Mouse (Mus musculus) adrenal gland, postnatal 36 days (tissue): ENCODE measurements around the gene Thap3. TPM values are rescaled to one million over a fixed set of nuclear protein-coding genes. Genes with fewer than 3 reads are reported as not detected.
"Not testable (repeated sequence)": the region's sequence is repeated elsewhere in the genome, so short reads cannot be mapped to it uniquely, and the experiment has no call there.

Source experiments
- DNase-seq, 2 experiments: peaks; one replicate each; pipeline ENCODE4 v3.0.0; 2021; ENCODE audit warnings: mixed read lengths in 1 of 2
- long read RNA-seq, 2 experiments: library from polyadenylated mRNA; stranded (forward); transcript quantifications; one replicate each; pipeline ENCODE4 v2.0.0; 2021; ENCODE audit warnings: borderline sequencing depth in 2 of 2
- total RNA-seq, 2 experiments: library from RNA; stranded (reverse); gene quantifications; 2 replicates each; pipeline ENCODE4 v1.2.3; 2021

Thap3 gene
- 10 to 100 TPM; 19.5 to 20.5 TPM for total RNA-seq
- long read RNA-seq, experiment 1, transcript Thap3-201 (4 exons, 1,124 nt) = major isoform, 34 of 39 reads
- long read RNA-seq, experiment 1, partial matches to known transcripts = 1 of 39 reads
- long read RNA-seq, experiment 1, other reads (novel, unspliced or antisense) = 1 of 39 reads
- long read RNA-seq, experiment 2, transcript Thap3-201 (4 exons, 1,124 nt) = major isoform, 12 of 16 reads
- long read RNA-seq, experiment 2, partial matches to known transcripts = 0 of 16 reads
- long read RNA-seq, experiment 2, other reads (novel, unspliced or antisense) = 3 of 16 reads

DNA sequence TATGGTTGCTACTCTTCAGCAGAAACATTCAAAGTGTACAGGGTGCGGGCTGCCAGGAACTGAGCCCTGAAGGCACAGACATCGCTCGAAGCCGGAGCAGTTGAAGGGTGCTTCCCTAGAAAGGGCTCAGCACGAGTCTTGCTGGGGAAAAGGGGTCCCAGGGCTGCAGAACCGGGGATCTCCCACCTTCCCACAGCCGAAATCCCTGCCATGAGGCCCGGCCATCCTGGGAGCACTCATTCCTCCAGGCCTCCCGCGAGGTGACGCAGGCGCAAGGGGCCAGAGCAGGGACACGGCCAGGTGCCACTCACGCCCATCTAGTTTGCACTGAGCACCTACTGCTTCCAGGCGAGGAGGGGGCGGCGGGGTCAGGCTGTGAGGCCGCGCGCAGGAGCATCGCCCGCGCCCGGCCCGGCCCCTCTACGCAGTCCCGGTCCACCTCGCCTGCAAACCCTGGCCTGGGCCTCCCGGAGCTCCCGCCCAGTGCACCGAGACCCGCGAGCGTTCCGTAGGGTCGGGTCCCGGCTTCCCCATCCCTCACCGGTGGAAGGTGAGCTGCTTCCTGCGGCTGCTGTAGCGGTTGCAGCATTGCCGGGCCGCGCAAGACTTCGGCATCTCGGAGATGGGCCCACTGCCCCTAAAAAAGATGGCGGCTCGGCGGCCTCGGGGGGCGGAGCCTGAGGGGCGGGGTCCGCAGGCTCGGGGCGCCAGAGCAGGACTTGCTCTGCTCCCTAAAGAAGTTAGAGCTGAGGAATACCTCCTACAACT, at the start of gene Thap3:
TSS of gene Thap3 (minus strand) at position 656 of the 768 bp plus-strand sequence.
- peak; percentile 91 to 94 for DNase-seq

DNA sequence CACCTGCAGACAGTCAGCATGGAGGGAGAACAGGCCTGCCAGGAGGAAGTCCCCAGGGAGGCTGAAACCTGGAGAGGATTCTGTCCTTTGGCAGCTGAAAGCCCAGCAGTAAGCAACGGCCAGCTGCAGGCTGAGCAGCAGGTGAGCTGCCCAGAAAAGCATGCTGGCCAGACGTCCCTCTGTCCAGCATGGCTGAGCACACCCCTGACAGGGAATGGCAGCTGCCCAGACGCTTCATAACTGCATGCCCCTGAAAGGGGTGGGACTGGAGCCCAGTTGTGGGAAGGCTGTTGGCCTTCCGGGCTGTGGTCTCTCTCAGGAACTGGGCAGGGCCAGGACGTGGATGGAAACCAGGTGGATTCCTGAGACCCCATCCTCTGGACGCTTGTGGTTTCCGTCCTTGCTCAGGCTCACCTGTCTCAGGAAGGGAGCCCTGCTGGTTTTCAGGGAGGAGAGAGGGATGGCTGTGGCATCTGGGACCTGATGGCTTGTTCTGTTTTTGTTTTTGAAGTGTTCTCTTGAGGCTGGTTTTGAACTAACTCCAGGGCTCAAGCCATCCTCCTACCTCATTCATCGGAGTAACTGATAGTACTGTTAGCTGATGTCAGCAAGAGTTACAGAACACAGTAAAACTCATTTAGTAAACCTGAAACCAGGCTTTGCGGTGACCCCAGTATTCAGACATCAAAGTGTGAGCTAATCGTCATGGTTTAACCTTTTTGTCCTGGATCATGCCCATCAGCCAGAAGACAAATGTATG, 49.6 kb upstream of the Thap3 start, which contains the start of gene Tas1r1:
TSS of gene Tas1r1 (minus strand) at position 344 of the 760 bp plus-strand sequence.
- DNase-seq = no peak

GRCm38 (mm10) chr4:152036464-152036863, 47.7 kb upstream of the Thap3 start:
- DNase-seq = not testable (repeated sequence)

GRCm38 (mm10) chr4:152032922-152033321, 44.1 kb upstream of the Thap3 start:
- no peak for DNase-seq

DNA sequence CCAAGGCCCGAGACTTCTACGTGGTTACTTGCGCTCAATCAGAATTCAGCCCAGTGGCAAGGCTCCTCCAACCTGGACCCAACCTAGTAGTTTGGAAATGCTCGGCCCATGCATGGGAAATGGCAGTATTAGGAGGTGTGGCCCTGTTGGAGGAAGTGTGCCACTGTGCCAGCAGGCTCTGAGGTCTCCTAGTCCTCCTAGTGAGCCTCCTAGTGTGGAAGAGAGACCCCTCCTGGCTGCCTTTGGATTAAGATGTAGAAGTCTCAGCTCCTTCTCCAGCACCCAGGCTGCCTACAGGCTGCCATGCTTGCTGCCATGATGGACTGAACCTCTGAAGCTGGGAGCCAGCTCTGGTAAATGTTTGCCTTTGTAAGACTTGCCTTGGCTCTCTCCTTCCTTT, 41.2 kb upstream of the Thap3 start:
- no peak for DNase-seq

- DNase-seq = peak; percentile 25 to 52
Observed at GRCm38 (mm10) chr4:152029087-152029486, 40.3 kb upstream of the Thap3 start.

- no peak for DNase-seq
Observed at GRCm38 (mm10) chr4:152028456-152028855, 39.7 kb upstream of the Thap3 start.

DNA sequence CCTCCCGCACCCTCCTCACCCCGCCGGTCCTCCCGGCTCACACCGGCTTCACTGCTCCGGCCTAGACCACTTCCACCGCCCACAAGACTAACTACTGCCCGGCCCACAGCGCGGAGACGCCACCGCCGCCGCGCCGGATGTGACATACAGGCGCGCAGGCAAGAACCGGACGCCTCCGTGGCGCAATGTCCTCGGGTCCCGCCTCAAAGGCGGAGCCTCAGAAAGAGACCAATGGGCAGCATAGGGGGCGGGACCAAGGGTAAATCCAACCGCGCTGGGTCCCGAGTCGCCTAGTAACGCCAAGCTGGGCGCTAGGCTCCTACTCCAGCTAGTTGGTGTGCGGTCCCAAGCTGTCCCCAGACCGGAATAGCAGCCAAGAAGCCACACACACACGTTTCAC, 38.7 kb upstream of the Thap3 start, which contains the start of gene Zbtb48:
TSS of gene Zbtb48 (minus strand) at position 148 of the 400 bp plus-strand sequence.
- peak; percentile 97 to 98 for DNase-seq

DNA sequence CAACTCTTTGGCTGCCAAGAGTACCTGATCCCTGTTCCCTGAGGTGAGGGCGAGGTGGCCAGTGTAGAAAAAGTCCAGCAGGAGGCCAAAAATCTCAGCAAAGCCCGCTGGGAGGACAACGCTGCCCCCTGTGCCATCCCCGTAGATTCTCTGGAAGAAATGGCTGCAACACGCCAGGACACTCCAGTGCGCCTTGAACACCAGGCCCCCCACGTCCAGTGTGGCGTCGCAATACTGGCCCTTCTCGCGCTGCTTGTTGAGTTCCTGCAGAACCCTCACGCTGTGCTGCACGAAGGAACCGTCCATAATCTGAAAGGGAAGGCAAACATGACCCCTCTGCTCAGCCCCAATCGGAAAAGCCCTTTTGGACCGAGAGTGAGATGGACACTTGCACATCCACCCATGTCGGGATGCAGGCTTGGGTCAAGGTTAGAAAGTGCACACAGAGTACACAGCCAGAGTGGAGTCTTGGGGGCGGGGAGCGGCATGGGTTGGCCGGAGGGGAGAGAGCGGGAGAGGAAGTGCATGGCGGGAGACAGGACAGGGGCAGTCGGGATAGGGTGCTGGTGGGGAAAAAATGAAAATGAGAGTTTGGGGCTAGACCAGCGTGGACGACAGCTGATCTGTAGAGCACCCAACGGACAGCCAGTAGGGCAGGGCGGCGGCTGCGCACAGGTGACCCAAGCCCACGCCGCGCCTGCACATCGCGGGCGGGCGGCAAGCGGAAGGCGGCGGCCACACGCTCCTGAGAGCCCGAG, 38.1 kb upstream of the Thap3 start:
- peak; percentile 47 to 70 for DNase-seq

DNA sequence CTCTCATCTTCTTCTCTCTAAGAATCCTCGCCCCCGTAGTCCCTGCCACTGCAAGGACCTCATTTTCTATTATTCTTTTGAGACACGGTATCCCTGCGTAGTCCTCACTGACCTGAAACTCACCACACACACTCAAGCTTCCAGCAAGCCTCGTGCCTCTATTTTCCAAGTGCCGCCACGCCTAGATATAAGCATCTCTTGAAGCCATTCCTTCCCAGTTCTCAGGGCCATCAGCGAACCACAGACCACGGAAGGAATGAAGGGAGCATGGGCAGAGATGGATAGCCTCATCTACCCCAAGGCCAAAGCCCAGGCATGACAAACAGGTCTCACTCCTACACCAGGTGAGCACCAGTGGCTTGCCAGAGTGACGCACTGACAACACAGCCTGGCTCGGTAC, 35.7 kb upstream of the Thap3 start:
- no peak for DNase-seq

DNA sequence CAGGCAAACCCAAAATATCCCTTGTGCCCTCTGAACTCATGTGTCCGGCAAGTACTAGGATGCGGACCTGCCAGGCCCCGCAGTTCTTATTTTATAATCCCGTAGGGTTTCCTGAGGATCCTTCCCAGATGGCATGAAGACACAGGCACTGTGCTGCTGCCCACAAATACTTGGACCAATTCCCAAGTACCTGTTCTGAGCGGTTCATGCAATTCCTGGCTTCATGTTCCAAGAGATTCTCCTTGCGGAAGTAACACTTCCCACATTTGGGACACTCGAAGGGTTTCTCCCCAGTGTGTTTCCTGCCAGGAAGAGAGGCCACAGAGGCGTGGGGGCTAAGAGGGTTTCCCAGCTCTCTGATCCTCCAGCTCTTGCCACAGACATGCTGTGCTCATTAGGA, 33.7 kb upstream of the Thap3 start:
- no peak for DNase-seq

- DNase-seq = no peak
Observed at GRCm38 (mm10) chr4:152021568-152022097, 32.8 kb upstream of the Thap3 start.

GRCm38 (mm10) chr4:152020024-152020423, 31.2 kb upstream of the Thap3 start:
- no peak for DNase-seq

DNA sequence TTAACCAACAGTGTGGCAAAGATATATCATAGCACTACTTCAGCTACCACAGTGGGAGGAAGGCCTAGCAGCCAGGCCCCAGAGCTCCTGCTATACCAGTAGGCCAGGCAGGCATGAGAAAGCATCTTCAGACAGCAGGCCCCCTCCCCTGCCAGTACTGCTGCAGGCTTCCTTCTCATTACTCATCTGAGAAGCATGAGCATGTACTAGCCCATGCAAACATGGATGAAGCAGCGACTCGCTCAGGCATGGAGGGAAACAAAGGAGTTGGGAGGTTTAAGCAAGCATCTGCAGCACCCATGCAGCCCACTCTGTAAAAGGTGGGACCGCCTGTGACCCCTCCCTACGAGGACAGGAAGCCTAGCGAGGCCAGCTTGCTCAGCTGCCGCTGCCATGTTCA, 30.3 kb upstream of the Thap3 start:
- no peak for DNase-seq

- no peak for DNase-seq
Observed at GRCm38 (mm10) chr4:152013036-152013813, 24.4 kb upstream of the Thap3 start.

DNA sequence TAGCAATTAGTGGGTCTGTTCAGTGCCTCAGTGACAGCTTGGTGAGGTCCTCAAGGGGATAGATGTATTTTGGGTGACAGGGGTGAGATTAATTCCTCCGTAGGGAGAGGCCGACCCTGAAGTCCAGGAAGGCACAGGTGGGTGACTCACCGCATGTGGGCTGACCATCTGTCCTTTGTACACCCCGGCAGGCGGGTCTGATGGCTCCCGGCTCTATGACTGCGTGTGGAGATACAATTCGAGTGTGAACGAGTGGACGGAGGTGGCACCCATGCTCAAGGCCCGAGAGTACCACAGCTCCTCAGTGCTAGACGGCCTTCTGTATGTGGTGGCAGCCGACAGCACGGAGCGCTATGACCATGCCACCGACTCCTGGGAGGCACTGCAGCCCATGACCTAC, 23.3 kb upstream of the Thap3 start:
- DNase-seq = no peak

DNA sequence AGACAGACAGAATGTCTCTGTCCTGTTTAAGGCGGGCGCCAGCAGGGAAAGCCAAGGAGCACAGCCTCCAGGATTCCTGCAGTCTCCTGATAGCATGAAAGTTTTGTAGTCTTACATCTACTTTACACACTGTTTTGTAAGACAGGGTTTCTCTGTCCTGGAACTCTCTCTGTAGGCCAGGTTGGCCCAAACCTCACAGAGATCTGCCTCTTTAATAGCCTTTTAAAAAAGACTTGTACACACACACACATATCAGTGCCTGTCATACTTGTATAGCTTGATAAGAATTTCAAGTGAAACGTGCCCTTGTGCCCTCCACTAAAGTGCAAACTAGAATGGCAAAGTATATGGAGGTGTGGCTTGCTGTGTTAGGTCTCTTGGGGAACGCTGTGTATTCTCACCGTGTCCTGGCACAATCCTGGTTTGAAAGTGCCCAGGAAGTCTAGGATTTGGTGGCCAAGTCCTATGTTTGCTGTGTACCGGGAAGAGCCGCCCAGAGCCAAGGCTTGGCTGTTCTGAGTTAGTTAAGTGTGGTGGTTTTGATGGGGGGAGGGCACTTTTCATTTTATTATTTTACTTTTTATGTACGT, 22.5 kb upstream of the Thap3 start:
- no peak for DNase-seq

DNA sequence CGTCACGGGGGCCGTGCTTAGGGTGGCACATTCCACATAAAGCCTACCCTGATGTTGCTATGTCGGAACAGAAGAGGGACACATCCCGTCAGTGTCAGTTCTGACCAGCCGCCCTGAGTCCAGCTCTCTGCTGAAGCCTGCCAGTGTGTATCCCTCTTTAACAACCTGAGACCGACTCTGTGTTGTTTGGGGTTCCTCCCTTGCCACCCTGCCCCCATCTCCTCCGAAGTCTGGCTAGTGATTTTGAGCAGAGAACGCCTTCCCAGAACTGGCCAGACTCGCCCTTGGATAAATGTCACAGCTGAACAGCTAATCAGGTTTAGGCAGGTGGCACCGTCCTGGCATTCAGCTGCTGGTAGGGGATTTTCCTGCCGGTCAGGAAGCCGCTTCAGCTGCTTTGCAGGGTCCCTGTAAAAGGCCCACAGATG, 21.9 kb upstream of the Thap3 start:
- peak in 1 of 2 experiments; percentile 17 for DNase-seq

GRCm38 (mm10) chr4:152010091-152010706, 21.4 kb upstream of the Thap3 start:
- peak; percentile 74 to 76 for DNase-seq
